Mouse (Mus musculus) thymus, postnatal 14 days (tissue): ENCODE measurements around the gene Zfp40.

Experiments used
- DNase-seq: peaks from one replicate; pipeline ENCODE4 v3.0.0; 2021

Gene Zfp40

GRCm38 (mm10) chr17:23192453-23193379 lies at the start of gene Zfp40:
Gene Zfp40 (minus strand): TSS chr17:23193252.
- peak; percentile 92 for DNase-seq

- no peak for DNase-seq
Measured at GRCm38 (mm10) chr17:23218320-23218719, 25.3 kb upstream of the Zfp40 start.

DNA sequence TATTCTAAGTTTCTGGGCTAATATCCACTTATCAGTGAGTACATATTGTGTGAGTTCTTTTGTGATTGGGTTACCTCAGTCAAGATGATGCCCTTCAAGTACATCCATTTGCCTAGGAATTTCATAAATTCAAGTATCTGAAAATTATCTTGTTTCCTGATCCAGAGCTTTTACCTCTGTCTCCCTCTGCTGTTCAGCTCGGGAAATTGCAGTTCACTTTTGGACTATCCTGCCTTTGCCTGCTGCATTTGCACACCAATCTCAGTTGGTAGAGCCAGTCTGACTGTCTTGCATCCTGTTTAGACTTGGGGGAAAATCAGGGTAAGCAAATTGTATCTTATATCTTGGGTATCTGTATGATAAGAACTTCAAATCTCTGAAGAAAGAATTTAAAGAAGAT lies 6.8 kb upstream of the Zfp40 start:
- DNase-seq: peak; percentile 9

DNA sequence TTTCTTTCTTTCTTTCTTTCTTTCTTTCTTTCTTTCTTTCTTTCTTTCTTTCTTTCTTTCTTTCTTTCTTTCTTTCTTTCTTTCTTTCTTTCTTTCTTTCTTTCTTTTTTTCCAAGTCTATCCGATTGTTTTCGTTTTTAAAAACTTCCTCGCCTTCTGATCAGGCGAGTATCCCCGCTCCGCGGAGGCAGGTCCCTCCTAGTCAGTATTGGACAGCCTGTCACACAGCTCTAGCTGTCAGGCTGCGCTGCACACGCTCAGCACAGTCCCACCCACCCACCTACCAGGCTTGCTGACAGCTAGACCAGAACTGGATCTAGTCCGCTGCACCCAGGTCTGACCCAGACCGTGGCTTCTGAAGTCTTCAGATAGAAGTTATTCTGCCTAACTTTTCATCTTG lies 389 bp upstream of the Zfp40 start:
- peak; percentile 58 for DNase-seq

- DNase-seq: no peak
Measured at GRCm38 (mm10) chr17:23187680-23188079, 5.4 kb downstream of the Zfp40 start.
